ENCODE assay signal across 12 mouse cellular contexts in genomic region chr5:63957607-63958006, GRCm38 (mm10). TPM values are rescaled to one million over a fixed set of nuclear protein-coding genes. Genes with fewer than 3 reads are reported as not detected.
DNase-seq lines count a peak whose midpoint lies in the region; ATAC-seq and TF ChIP-seq lines count a peak whose summit lies in the region.
"Had no signal": no experiment of that assay in that cellular context is flagged by ENCODE, and none has a peak within 500 bp of the region (broad histone marks: within the 10 kb centered on the region; RNA-seq: fewer than 3 reads in every experiment).

No protein-coding gene starts in this region.

- WGBS in embryonic facial prominence, embryonic 15.5 days, result 66% methylated on average over 8 of the region's 8 CpGs
- 62% methylated on average over 8 of the region's 8 CpGs for WGBS in limb, embryonic 14.5 days
- WGBS in liver, embryonic 12.5 days (ENCODE audit: insufficient replicate concordance), result 77% methylated on average over 8 of the region's 8 CpGs

- no peak overlapping the region for H3K4me3 ChIP-seq in embryonic facial prominence, embryonic 15.5 days (replicated peaks)
- no peak overlapping the region for H3K4me3 ChIP-seq in limb, embryonic 14.5 days (replicated peaks; ENCODE audit: low read length)
- no peak overlapping the region for H3K4me3 ChIP-seq in liver, embryonic 12.5 days
- H3K4me3 ChIP-seq: lung, embryonic 15.5 days; midbrain, embryonic 13.5 days had no signal

- TF ChIP-seq POLR2A in limb, embryonic 14.5 days (IDR thresholded peaks at IDR 0.05; ENCODE audit: borderline replicate concordance, extremely low read depth, insufficient read depth, insufficient read length), result no peak

- intact Hi-C loops in left cerebral cortex, postnatal 4 days (cut with DNase I), result no loop called here

- peak; percentile 60 for ATAC-seq in embryonic facial prominence, embryonic 15.5 days (ENCODE audit: insufficient number of reproducible peaks, low FRiP score, low TSS enrichment, low read depth)
- peak; percentile 81 for ATAC-seq in limb, embryonic 14.5 days (ENCODE audit: low FRiP score, low read depth)
- ATAC-seq in granulocyte monocyte progenitor cell, adult 5-6 weeks (replicated peaks; ENCODE audit: poor library complexity, severe bottlenecking), result no peak
- ATAC-seq in liver, embryonic 12.5 days, result no peak
- ATAC-seq: midbrain, embryonic 13.5 days had no signal

- H3K27me3 ChIP-seq in embryonic facial prominence, embryonic 15.5 days, result no peaks in the 10 kb centered on the region
- no peaks in the 10 kb centered on the region for H3K27me3 ChIP-seq in limb, embryonic 14.5 days (ENCODE audit: control insufficient read depth, insufficient read depth, low read length)
- no peaks in the 10 kb centered on the region for H3K27me3 ChIP-seq in liver, embryonic 12.5 days (replicated peaks)
- H3K27me3 ChIP-seq: lung, embryonic 15.5 days; midbrain, embryonic 13.5 days had no signal

- H3K36me3 ChIP-seq in embryonic facial prominence, embryonic 15.5 days, result no peaks in the 10 kb centered on the region
- no peaks in the 10 kb centered on the region for H3K36me3 ChIP-seq in limb, embryonic 14.5 days (ENCODE audit: control insufficient read depth, insufficient read depth, low read length)
- no peaks in the 10 kb centered on the region for H3K36me3 ChIP-seq in liver, embryonic 12.5 days
- H3K36me3 ChIP-seq: lung, embryonic 15.5 days; midbrain, embryonic 13.5 days had no signal

- no peak overlapping the region for H3K4me2 ChIP-seq in embryonic facial prominence, embryonic 15.5 days (replicated peaks)
- no peak overlapping the region for H3K4me2 ChIP-seq in limb, embryonic 14.5 days (replicated peaks; ENCODE audit: low read depth, low read length, severe bottlenecking)
- no peak overlapping the region for H3K4me2 ChIP-seq in liver, embryonic 12.5 days
- H3K4me2 ChIP-seq: lung, embryonic 15.5 days; midbrain, embryonic 13.5 days had no signal

- no peak overlapping the region for H3K27ac ChIP-seq in embryonic facial prominence, embryonic 15.5 days (replicated peaks)
- H3K27ac ChIP-seq in limb, embryonic 14.5 days (replicated peaks; ENCODE audit: low read depth, low read length), result no peak overlapping the region
- H3K27ac ChIP-seq in liver, embryonic 12.5 days, result no peak overlapping the region
- H3K27ac ChIP-seq: lung, embryonic 15.5 days; midbrain, embryonic 13.5 days had no signal

- no peak overlapping the region for H3K9ac ChIP-seq in embryonic facial prominence, embryonic 15.5 days
- no peak overlapping the region for H3K9ac ChIP-seq in limb, embryonic 14.5 days (ENCODE audit: low read depth, low read length, severe bottlenecking)
- H3K9ac ChIP-seq in liver, embryonic 12.5 days, result no peak overlapping the region
- H3K9ac ChIP-seq: lung, embryonic 15.5 days; midbrain, embryonic 13.5 days had no signal

- DNase-seq in left cerebral cortex, postnatal 4 days, result peak; percentile 71
- no peak for DNase-seq in left cerebral cortex, adult 9 months (ENCODE audit: low spot score in 2 of 2)
- DNase-seq in cerebellum, adult 11 months, result peak; percentile 59
- DNase-seq in limb, embryonic 14.5 days (ENCODE audit: low spot score), result peak; percentile 44
- no peak for DNase-seq in urinary bladder, adult 2 months (ENCODE audit: low spot score)
- DNase-seq: embryo, embryonic 11 days; spleen, adult 18-20 months had no signal

- H3K4me1 ChIP-seq in embryonic facial prominence, embryonic 15.5 days, result peaks cover 8% of the 10 kb centered on the region; the same call in 1 of the 2 replicates
- no peaks in the 10 kb centered on the region for H3K4me1 ChIP-seq in limb, embryonic 14.5 days (ENCODE audit: control insufficient read depth, insufficient read depth, low read length)
- H3K4me1 ChIP-seq in liver, embryonic 12.5 days, result no peaks in the 10 kb centered on the region
- H3K4me1 ChIP-seq: lung, embryonic 15.5 days; midbrain, embryonic 13.5 days had no signal

- no peaks in the 10 kb centered on the region for H3K9me3 ChIP-seq in embryonic facial prominence, embryonic 15.5 days (replicated peaks)
- no peaks in the 10 kb centered on the region for H3K9me3 ChIP-seq in limb, embryonic 14.5 days (ENCODE audit: control insufficient read depth, low read length)
- H3K9me3 ChIP-seq in liver, embryonic 12.5 days (replicated peaks), result no peaks in the 10 kb centered on the region
- H3K9me3 ChIP-seq: lung, embryonic 15.5 days; midbrain, embryonic 13.5 days had no signal

RNA-seq across cellular contexts. Expression of gene Rell1, which starts 11.1 kb away (rescaled TPM):
- 10 to 100 TPM; 12.1 to 12.8 TPM for total RNA-seq in left cerebral cortex, postnatal 4 days (2021)
- polyA plus RNA-seq in embryonic facial prominence, embryonic 15.5 days (2015; fragmentation: Nextera tagmentation; extraction: Ambion mirVana), result 26.6 and 30.1 TPM in 2 replicates
- polyA plus RNA-seq in limb, embryonic 14.5 days (2012; rRNA removed), result 12.5 and 12.8 TPM in 2 replicates
- 11.9 and 12.2 TPM in 2 replicates for polyA plus RNA-seq in limb, embryonic 14.5 days (2014; fragmentation: Nextera tagmentation; extraction: Ambion mirVana)
- total RNA-seq in granulocyte monocyte progenitor cell, adult 5-6 weeks (2014; fragmentation: Nextera tagmentation), result 7.3 and 16.2 TPM in 2 replicates
- total RNA-seq in granulocyte monocyte progenitor cell, adult 5-6 weeks (2017), result 9.3 and 12.1 TPM in 2 replicates
- polyA plus RNA-seq in liver, embryonic 12.5 days (2016; fragmentation: Nextera tagmentation; extraction: Ambion mirVana), result 8.5 and 8.6 TPM in 2 replicates
- 21.4 and 24.1 TPM in 2 replicates for polyA plus RNA-seq in urinary bladder, adult 2 months (2012; rRNA removed)

Comparison
In these comparisons a context has a peak if more than half of its experiments do, and no peak if none do; other contexts are left out.
1. DNase-seq: peak in left cerebral cortex, postnatal 4 days (single experiment), cerebellum, adult 11 months (single experiment) and limb, embryonic 14.5 days (single experiment); none in left cerebral cortex, adult 9 months (0 of 2) and urinary bladder, adult 2 months (single experiment).
2. ATAC-seq: peak in embryonic facial prominence, embryonic 15.5 days (single experiment) and limb, embryonic 14.5 days (single experiment); none in granulocyte monocyte progenitor cell, adult 5-6 weeks (single experiment) and liver, embryonic 12.5 days (single experiment).